Comparison of ENCODE assay signal across 8 mouse cellular contexts in genomic region chr5:149411509-149412193, GRCm38 (mm10). TPM values are rescaled to one million over a fixed set of nuclear protein-coding genes. Genes with fewer than 3 reads are reported as not detected.
DNase-seq lines count a peak whose midpoint lies in the region; ATAC-seq and TF ChIP-seq lines count a peak whose summit lies in the region.

TSS of gene Medag (plus strand) at chr5:149411749.

- no peak for TF ChIP-seq CTCF in cortical plate, adult 2 months (IDR thresholded peaks at IDR 0.05; ENCODE audit: extremely low read depth, insufficient read depth, low read length)

- TF ChIP-seq POLR2A in cortical plate, adult 2 months (IDR thresholded peaks at IDR 0.05; ENCODE audit: extremely low read depth, insufficient read depth, low read length), result no peak

- ATAC-seq in hindbrain, embryonic 16.5 days, result peak; percentile 68

- H3K4me3 ChIP-seq in cortical plate, adult 2 months (ENCODE audit: insufficient read depth, low read length), result peak within 1 kb of the TSS; percentile 36
- H3K4me3 ChIP-seq in hindbrain, embryonic 16.5 days (ENCODE audit: low read length), result peak within 1 kb of the TSS; percentile 35
- H3K4me3 ChIP-seq in midbrain, embryonic 10.5 days, result peak within 1 kb of the TSS; percentile 47

- 4% methylated on average over 36 of the region's 38 CpGs for WGBS in hindbrain, embryonic 16.5 days
- WGBS in midbrain, embryonic 10.5 days, result 3% methylated on average over 38 of the region's 38 CpGs

- H3K36me3 ChIP-seq in hindbrain, embryonic 16.5 days (ENCODE audit: control insufficient read depth, insufficient read depth, low read length), result no peaks in the 10 kb centered on the region
- no peaks in the 10 kb centered on the region for H3K36me3 ChIP-seq in midbrain, embryonic 10.5 days

- H3K4me1 ChIP-seq in cortical plate, adult 2 months (ENCODE audit: control insufficient read depth, insufficient read depth, low read length), result peaks cover 5% of the 10 kb centered on the region; the same call in 1 of the 2 replicates
- H3K4me1 ChIP-seq in hindbrain, embryonic 16.5 days (ENCODE audit: control insufficient read depth, insufficient read depth, low read depth, low read length), result peaks cover 17% of the 10 kb centered on the region
- peaks cover 16% of the 10 kb centered on the region for H3K4me1 ChIP-seq in midbrain, embryonic 10.5 days

- H3K9ac ChIP-seq in hindbrain, embryonic 16.5 days (ENCODE audit: low read depth, low read length), result peak within 1 kb of the TSS; percentile 62

- H3K4me2 ChIP-seq in hindbrain, embryonic 16.5 days (ENCODE audit: low read length), result peak within 1 kb of the TSS; percentile 57

- peak; percentile 61 to 73 for DNase-seq in adrenal gland, adult 18-20 months (ENCODE audit: low spot score in 2 of 2)
- DNase-seq in gastrocnemius, postnatal 25 days, result peak; percentile 87
- DNase-seq in left cerebral cortex, postnatal 36 days (ENCODE audit: low spot score in 2 of 2), result peak; percentile 54 to 71
- peak; percentile 66 for DNase-seq in midbrain, embryonic 10.5 days (ENCODE audit: low spot score)
- peak; percentile 91 for DNase-seq in skeletal muscle tissue, adult 2 months (ENCODE audit: low read depth, low spot score)
- no peak for DNase-seq in spleen, postnatal 14 days (ENCODE audit: low spot score in 2 of 2)

- no peaks in the 10 kb centered on the region for H3K27me3 ChIP-seq in hindbrain, embryonic 16.5 days (replicated peaks; ENCODE audit: control insufficient read depth, insufficient read depth, low read length)
- peaks cover 45% of the 10 kb centered on the region for H3K27me3 ChIP-seq in midbrain, embryonic 10.5 days (ENCODE audit: low read depth, poor library complexity, severe bottlenecking)

- H3K9me3 ChIP-seq in hindbrain, embryonic 16.5 days (ENCODE audit: control insufficient read depth, low read length), result no peaks in the 10 kb centered on the region; the same call in 1 of the 2 replicates
- H3K9me3 ChIP-seq in midbrain, embryonic 10.5 days (replicated peaks), result peaks cover 8% of the 10 kb centered on the region; the same call in 1 of the 2 replicates

- intact Hi-C loops in left cerebral cortex, postnatal 36 days (cut with DNase I), result no loop called here

- H3K27ac ChIP-seq in cortical plate, adult 2 months (ENCODE audit: insufficient read depth, low read length), result peak within 1 kb of the TSS; percentile 84
- H3K27ac ChIP-seq in hindbrain, embryonic 16.5 days (ENCODE audit: low read depth, low read length), result peak within 1 kb of the TSS; percentile 71
- H3K27ac ChIP-seq in midbrain, embryonic 10.5 days (replicated peaks), result peak within 1 kb of the TSS; percentile 80

RNA-seq across cellular contexts. Expression of gene Medag, which starts in this region (rescaled TPM):
- 10 to 100 TPM in 1 of 2 experiments, 1 to 10 TPM in 1; 2.3 to 11.8 TPM for total RNA-seq in adrenal gland, adult 18-20 months (2021)
- 10.0 and 10.5 TPM in 2 replicates for polyA plus RNA-seq in cortical plate, adult 2 months (2012; rRNA removed)
- 10 to 100 TPM; 15.8 to 18.2 TPM for total RNA-seq in gastrocnemius, postnatal 25 days (2021)
- 6.4 and 6.5 TPM in 2 replicates for polyA plus RNA-seq in hindbrain, embryonic 16.5 days (2015; fragmentation: Nextera tagmentation; extraction: Ambion mirVana)
- 10 to 100 TPM; 14.5 to 16.5 TPM for total RNA-seq in left cerebral cortex, postnatal 36 days (2021)
- polyA plus RNA-seq in midbrain, embryonic 10.5 days (2016; fragmentation: Nextera tagmentation; extraction: Ambion mirVana), result 0.32 and 0.57 TPM in 2 replicates

Comparison
In these comparisons a context has a peak if more than half of its experiments do, and no peak if none do; other contexts are left out.
1. Peak in DNase-seq, H3K4me3 ChIP-seq and H3K27ac ChIP-seq in midbrain, embryonic 10.5 days; RNA of the gene not detected or under 1 TPM.
2. DNase-seq: peak in adrenal gland, adult 18-20 months (2 of 2), gastrocnemius, postnatal 25 days (single experiment), left cerebral cortex, postnatal 36 days (2 of 2) and skeletal muscle tissue, adult 2 months (single experiment); none in spleen, postnatal 14 days (0 of 2).
3. Peak in every context shown above with its lines, with median percentiles within 50 percentile points of each other: H3K27ac ChIP-seq and H3K4me3 ChIP-seq.